Mouse (Mus musculus) neural tube, embryonic 10.5 days (tissue): ENCODE results near the gene Hook2.
A peak's percentile ranks its signal among the peaks of the same experiment; 100 is the strongest.

Experiments
- DNase-seq: peaks from one replicate; pipeline ENCODE4 v3.0.0-alpha.2; 2017; ENCODE audit warnings: low spot score; ENCODE audit errors: extremely low spot score

The Hook2 gene

GRCm38 (mm10) chr8:84973079-84973478 is 17.3 kb upstream of the Hook2 start:
- no peak for DNase-seq

- DNase-seq, result peak; percentile 41
These were observed 16.4 kb upstream of the Hook2 start for GRCm38 (mm10) chr8:84973803-84974542.

GRCm38 (mm10) chr8:84974543-84975142 is 15.8 kb upstream of the Hook2 start:
- DNase-seq, result no peak

GRCm38 (mm10) chr8:84975434-84975833 is 15.0 kb upstream of the Hook2 start:
- DNase-seq, result peak; percentile 63

- peak; percentile 94 for DNase-seq
These were observed 14.2 kb upstream of the Hook2 start for GRCm38 (mm10) chr8:84976031-84976762.

GRCm38 (mm10) chr8:84976763-84977434 is 13.5 kb upstream of the Hook2 start:
- DNase-seq, result no peak

GRCm38 (mm10) chr8:84977435-84978247 is 12.8 kb upstream of the Hook2 start:
- peak; percentile 70 for DNase-seq

GRCm38 (mm10) chr8:84978248-84978940 is 12.0 kb upstream of the Hook2 start, which contains the start of gene Junb:
Junb (minus strand) TSS chr8:84978718.
- peak; percentile 77 for DNase-seq

- peak; percentile 88 for DNase-seq
These were observed 10.6 kb upstream of the Hook2 start for GRCm38 (mm10) chr8:84979599-84980421.

GRCm38 (mm10) chr8:84980622-84981358 is 9.6 kb upstream of the Hook2 start:
- DNase-seq, result no peak

- no peak for DNase-seq
These were observed 8.5 kb upstream of the Hook2 start for GRCm38 (mm10) chr8:84981644-84982498.

GRCm38 (mm10) chr8:84982499-84983011 is 7.8 kb upstream of the Hook2 start:
- no peak for DNase-seq

- peak; percentile 22 for DNase-seq
These were observed 5.9 kb upstream of the Hook2 start for GRCm38 (mm10) chr8:84984294-84985048.

GRCm38 (mm10) chr8:84985049-84985683 is 5.2 kb upstream of the Hook2 start:
- DNase-seq, result no peak

GRCm38 (mm10) chr8:84985684-84986378 is 4.6 kb upstream of the Hook2 start:
- peak; percentile 83 for DNase-seq
